Mouse (Mus musculus): ENCODE results near the gene Gm20481. TPM values are rescaled to one million over a fixed set of nuclear protein-coding genes. Genes with fewer than 3 reads are reported as not detected.
A peak's percentile ranks its signal among the peaks of the same experiment; 100 is the strongest.

The Gm20481 gene
- total RNA-seq, 2 experiments from 2014 or later = not detected

GRCm38 (mm10) chr17:35016791-35017705, 47.3 kb downstream of the Gm20481 start:
- no peak for DNase-seq (ENCODE audit: low spot score in 2 of 2)
- intact Hi-C loops (cut with DNase I) = no loop called here

- no peak for DNase-seq (ENCODE audit: low spot score in 2 of 2)
- intact Hi-C loops (cut with DNase I) = no loop called here
Measured at GRCm38 (mm10) chr17:35017706-35018030, 48.0 kb downstream of the Gm20481 start.

- intact Hi-C loops (cut with DNase I) = no loop called here
- DNase-seq (ENCODE audit: low spot score in 2 of 2) = no peak
Measured at GRCm38 (mm10) chr17:35018171-35018570, 48.5 kb downstream of the Gm20481 start.

- DNase-seq (ENCODE audit: low spot score in 2 of 2) = no peak
- intact Hi-C loops (cut with DNase I) = loop anchor here (2.0 to 5.0 kb wide), 2 partner anchors 39 to 102 kb away; partner anchors contain the start of genes Csnk2b, Ddah2 and Gpank1
Measured at GRCm38 (mm10) chr17:35019894-35020293, 50.2 kb downstream of the Gm20481 start.

GRCm38 (mm10) chr17:35020551-35020950, 50.8 kb downstream of the Gm20481 start:
- intact Hi-C loops (cut with DNase I) = loop anchor here (2.0 to 5.0 kb wide), 2 partner anchors 38 to 102 kb away; partner anchors contain the start of genes Csnk2b, Ddah2 and Gpank1
- no peak for DNase-seq (ENCODE audit: low spot score in 2 of 2)

GRCm38 (mm10) chr17:35021163-35021808, 51.6 kb downstream of the Gm20481 start:
- peak; percentile 75 to 85 for DNase-seq (ENCODE audit: low spot score in 2 of 2)
- intact Hi-C loops (cut with DNase I) = loop anchor here (1.0 to 5.0 kb wide), 3 partner anchors 38 to 101 kb away; partner anchors contain the start of genes Csnk2b, Ddah2 and Gpank1

Other genes starting within 250 kb of the Gm20481 start
- 10 to 100 TPM in 1 of 2 experiments, 1 to 10 TPM in 1; 8.3 to 11.4 TPM for gene C4b, start 226.0 kb upstream of the Gm20481 start, total RNA-seq (2021)
- gene Cyp21a1, start 165.4 kb upstream of the Gm20481 start, total RNA-seq (2021) = not detected
- 10 to 100 TPM; 50.2 to 58.6 TPM for gene Stk19, start 133.0 kb upstream of the Gm20481 start, total RNA-seq (2021)
- 10 to 100 TPM; 39.4 to 45.4 TPM for gene Dxo, start 132.9 kb upstream of the Gm20481 start, total RNA-seq (2021)
- gene Skiv2l, start 119.7 kb upstream of the Gm20481 start, total RNA-seq (2021) = 10 to 100 TPM; 58.5 to 72.2 TPM
- 10 to 100 TPM; 35.5 to 36.6 TPM for gene Nelfe, start 119.5 kb upstream of the Gm20481 start, total RNA-seq (2021)
- gene Cfb, start 107.4 kb upstream of the Gm20481 start, total RNA-seq (2021) = under 1 TPM in 1 of 2 experiments, not detected in 1; 0.63 TPM
- 1 to 10 TPM; 6.5 to 8.6 TPM for gene Zbtb12, start 90.4 kb upstream of the Gm20481 start, total RNA-seq (2021)
- not detected for gene Gm20547, start 87.9 kb upstream of the Gm20481 start, total RNA-seq (2021)
- gene C2, start 71.6 kb upstream of the Gm20481 start, total RNA-seq (2021) = 1 to 10 TPM; 2.4 to 2.5 TPM
- gene Ehmt2, start 71.4 kb upstream of the Gm20481 start, total RNA-seq (2021) = 100 to 1,000 TPM; 162 to 194 TPM
- gene Slc44a4, start 55.4 kb upstream of the Gm20481 start, total RNA-seq (2021) = under 1 TPM; 0.23 to 0.69 TPM
- gene Neu1, start 38.7 kb upstream of the Gm20481 start, total RNA-seq (2021) = 10 to 100 TPM; 43.8 to 47.2 TPM
- gene Hspa1b, start 10.7 kb upstream of the Gm20481 start, total RNA-seq (2021) = 10 to 100 TPM; 12.9 to 23.4 TPM
- 10 to 100 TPM; 11.9 to 13.7 TPM for gene Hspa1a, start 2.2 kb downstream of the Gm20481 start, total RNA-seq (2021)
- under 1 TPM in 1 of 2 experiments, not detected in 1; 0.32 TPM for gene Hspa1l, start 2.8 kb downstream of the Gm20481 start, total RNA-seq (2021)
- gene Lsm2, start 11.9 kb downstream of the Gm20481 start, total RNA-seq (2021) = 10 to 100 TPM; 19.4 to 19.8 TPM
- 10 to 100 TPM; 38.2 to 47.2 TPM for gene Vars, start 31.1 kb downstream of the Gm20481 start, total RNA-seq (2021)
- under 1 TPM; 0.48 to 0.57 TPM for gene Vwa7, start 46.7 kb downstream of the Gm20481 start, total RNA-seq (2021)
- gene Sapcd1, start 58.1 kb downstream of the Gm20481 start, total RNA-seq (2021) = under 1 TPM in 1 of 2 experiments, not detected in 1; 0.79 TPM
- under 1 TPM in 1 of 2 experiments, not detected in 1; 0.66 TPM for gene Msh5, start 76.8 kb downstream of the Gm20481 start, total RNA-seq (2021)
- 1 to 10 TPM; 8.4 to 8.5 TPM for gene Clic1, start 80.1 kb downstream of the Gm20481 start, total RNA-seq (2021)
- gene Ddah2, start 89.1 kb downstream of the Gm20481 start, total RNA-seq (2021) = 10 to 100 TPM; 13.9 to 14.0 TPM
- not detected for gene Ly6g6c, start 95.5 kb downstream of the Gm20481 start, total RNA-seq (2021)
- not detected for gene Mpig6b, start 96.3 kb downstream of the Gm20481 start, total RNA-seq (2021)
- 1 to 10 TPM; 3.8 to 3.9 TPM for gene Ly6g6e, start 107.0 kb downstream of the Gm20481 start, total RNA-seq (2021)
- gene Ly6g6d, start 108.2 kb downstream of the Gm20481 start, total RNA-seq (2021) = 1 to 10 TPM in 1 of 2 experiments, under 1 TPM in 1; 0.63 to 1.5 TPM
- not detected for gene Ly6g6f, start 115.7 kb downstream of the Gm20481 start, total RNA-seq (2021)
- gene Abhd16a, start 119.4 kb downstream of the Gm20481 start, total RNA-seq (2021) = 100 to 1,000 TPM; 115 to 117 TPM
- not detected for gene Ly6g5c, start 138.4 kb downstream of the Gm20481 start, total RNA-seq (2021)
- under 1 TPM in 1 of 2 experiments, not detected in 1; 0.45 TPM for gene Ly6g5b, start 145.5 kb downstream of the Gm20481 start, total RNA-seq (2021)
- gene Gpank1, start 151.5 kb downstream of the Gm20481 start, total RNA-seq (2021) = 10 to 100 TPM; 15.5 to 19.0 TPM
- 100 to 1,000 TPM; 174 to 177 TPM for gene Csnk2b, start 152.1 kb downstream of the Gm20481 start, total RNA-seq (2021)
- 10 to 100 TPM; 26.7 to 31.0 TPM for gene D17H6S53E, start 156.5 kb downstream of the Gm20481 start, total RNA-seq (2021)
- not detected for gene Apom, start 162.1 kb downstream of the Gm20481 start, total RNA-seq (2021)
- gene Bag6, start 165.3 kb downstream of the Gm20481 start, total RNA-seq (2021) = 100 to 1,000 TPM; 302 to 324 TPM
- gene Prrc2a, start 195.0 kb downstream of the Gm20481 start, total RNA-seq (2021) = 100 to 1,000 TPM; 261 to 307 TPM
- 10 to 100 TPM in 1 of 2 experiments, 1 to 10 TPM in 1; 9.1 to 13.0 TPM for gene Aif1, start 206.2 kb downstream of the Gm20481 start, total RNA-seq (2021)
- 1 to 10 TPM; 8.6 to 9.9 TPM for gene Lst1, start 218.5 kb downstream of the Gm20481 start, total RNA-seq (2021)
- 1 to 10 TPM; 1.1 to 1.3 TPM for gene Ltb, start 224.5 kb downstream of the Gm20481 start, total RNA-seq (2021)
- gene Tnf, start 232.1 kb downstream of the Gm20481 start, total RNA-seq (2021) = under 1 TPM in 1 of 2 experiments, not detected in 1; 0.25 TPM
- gene Lta, start 235.4 kb downstream of the Gm20481 start, total RNA-seq (2021) = 1 to 10 TPM in 1 of 2 experiments, under 1 TPM in 1; 0.44 to 1.1 TPM